Mouse (Mus musculus) B cell, adult 67 days (primary cell): ENCODE data around the gene Arrdc5. TPM values are rescaled to one million over a fixed set of nuclear protein-coding genes. Genes with fewer than 3 reads are reported as not detected.

Experiments used
- total RNA-seq, 2 experiments: library from RNA; stranded (reverse); gene quantifications; 4 replicates each; pipeline ENCODE4 v1.2.4; 2023

The Arrdc5 gene
- not detected for total RNA-seq

GRCm38 (mm10) chr17:56300186-56300585 lies at the start of gene Arrdc5:
Gene Arrdc5, minus strand, starts transcription at chr17:56300286.

GRCm38 (mm10) chr17:56325450-56326152 lies 25.5 kb upstream of the Arrdc5 start, which contains the start of gene Kdm4b:
Gene Kdm4b, plus strand, starts transcription at chr17:56326062.

GRCm38 (mm10) chr17:56303160-56303846 lies 3.2 kb upstream of the Arrdc5 start, which contains the start of gene Uhrf1:
Gene Uhrf1, plus strand, starts transcription at chr17:56303321.

GRCm38 (mm10) chr17:56292531-56293222 lies 7.4 kb downstream of the Arrdc5 start, which contains the start of gene Plin3:
Gene Plin3, minus strand, starts transcription at chr17:56292873.

GRCm38 (mm10) chr17:56276643-56277566 lies 23.2 kb downstream of the Arrdc5 start, which contains the start of gene Ticam1:
Gene Ticam1, minus strand, starts transcription at chr17:56276786.

GRCm38 (mm10) chr17:56256239-56256881 lies 43.7 kb downstream of the Arrdc5 start, which contains the start of gene Fem1a:
Gene Fem1a, plus strand, starts transcription at chr17:56256810.

Other genes with a start within 250 kb of the Arrdc5 start
- 10 to 100 TPM; 55.0 to 65.0 TPM for gene Ubxn6, start 225.3 kb downstream of the Arrdc5 start, total RNA-seq
- gene Hdgfl2, start 220.7 kb downstream of the Arrdc5 start, total RNA-seq, result 100 to 1,000 TPM; 121 to 127 TPM
- gene Plin4, start 190.5 kb downstream of the Arrdc5 start, total RNA-seq, result not detected
- not detected for gene Plin5, start 182.7 kb downstream of the Arrdc5 start, total RNA-seq
- not detected for gene Lrg1, start 178.3 kb downstream of the Arrdc5 start, total RNA-seq
- under 1 TPM; 0.87 to 0.92 TPM for gene Sema6b, start 159.9 kb downstream of the Arrdc5 start, total RNA-seq
- gene Tnfaip8l1, start 137.8 kb downstream of the Arrdc5 start, total RNA-seq, result under 1 TPM; 0.33 to 0.46 TPM
- gene Mydgf, start 116.4 kb downstream of the Arrdc5 start, total RNA-seq, result 10 to 100 TPM; 45.9 to 46.6 TPM
- 10 to 100 TPM; 53.3 to 54.6 TPM for gene Dpp9, start 81.4 kb downstream of the Arrdc5 start, total RNA-seq
- gene Fem1a, start 43.5 kb downstream of the Arrdc5 start, total RNA-seq, result 10 to 100 TPM; 31.8 to 31.9 TPM
- 10 to 100 TPM; 25.3 to 27.6 TPM for gene Ticam1, start 23.5 kb downstream of the Arrdc5 start, total RNA-seq
- gene Plin3, start 7.4 kb downstream of the Arrdc5 start, total RNA-seq, result 10 to 100 TPM; 16.4 to 18.5 TPM
- gene Uhrf1, start 3.0 kb upstream of the Arrdc5 start, total RNA-seq, result 10 to 100 TPM in 1 of 2 experiments, 1 to 10 TPM in 1; 7.8 to 10.9 TPM
- gene Kdm4b, start 25.8 kb upstream of the Arrdc5 start, total RNA-seq, result 10 to 100 TPM; 70.4 to 70.5 TPM
- 10 to 100 TPM; 15.0 to 15.7 TPM for gene Ptprs, start 176.2 kb upstream of the Arrdc5 start, total RNA-seq
- not detected for gene Znrf4, start 212.1 kb upstream of the Arrdc5 start, total RNA-seq